Mouse (Mus musculus) lung, postnatal 0 days (tissue): Measurements from ENCODE around the gene Usp21.
A peak's percentile ranks its signal among the peaks of the same experiment; 100 is the strongest.

ENCODE experiments used
- CTCF ChIP-seq: IDR thresholded peaks from 2 replicates; pipeline ENCODE4 v1.5.1; 2016; ENCODE audit warnings: antibody characterized with exemption, mild to moderate bottlenecking
- EP300 ChIP-seq: IDR thresholded peaks from 2 replicates; pipeline ENCODE4 v1.6.1; 2016; ENCODE audit warnings: antibody characterized with exemption, mild to moderate bottlenecking, control low read depth

- TF ChIP-seq CTCF (0 out of 2 replicates have a peak, but pooled peaks have one; percentile 10), EP300 (no peak)
Observed at GRCm38 (mm10) chr1:171271622-171272021, 16.2 kb downstream of the Usp21 start.
